Mouse (Mus musculus): ENCODE measurements around the gene Ugt1a7c.

- no peak for TF ChIP-seq CTCF (IDR thresholded peaks at IDR 0.05; ENCODE audit: extremely low read depth, insufficient read depth, low read length)
- no peak for TF ChIP-seq POLR2A (IDR thresholded peaks at IDR 0.05; ENCODE audit: extremely low read depth, insufficient read depth, low read length)
These were observed 123.7 kb downstream of the Ugt1a7c start for GRCm38 (mm10) chr1:88218591-88218990.
